Comparison of ENCODE assay signal across 1 mouse cellular context in genomic region chr2:32361437-32361836, GRCm38 (mm10).
TF ChIP-seq lines count a peak whose summit lies in the region.

No protein-coding gene starts in this region.

TF ChIP-seq in myocyte, 11 proteins besides CTCF, POLR2A, EP300 and RAD21:
- TF ChIP-seq USF1 (IDR thresholded peaks at IDR 0.05; ENCODE audit: low read depth) (no peak), POLR2AphosphoS2 (IDR thresholded peaks at IDR 0.05; ENCODE audit: insufficient read length, low read depth) (no peak), MYOG (IDR thresholded peaks at IDR 0.05; ENCODE audit: control insufficient read depth in 1 of 3, insufficient read depth in 1 of 3, insufficient read length in 2 of 3, low read depth in 2 of 3) (no peak), SRF (IDR thresholded peaks at IDR 0.05; ENCODE audit: control insufficient read depth, insufficient read length, low read depth) (no peak), MYOD1 (IDR thresholded peaks at IDR 0.05; ENCODE audit: control insufficient read depth in 1 of 3, insufficient read length in 2 of 3, low read depth in 2 of 3) (no peak), E2F4 (IDR thresholded peaks at IDR 0.05; ENCODE audit: insufficient read depth) (no peak), REST (IDR thresholded peaks at IDR 0.05; ENCODE audit: insufficient read depth, insufficient read length) (no peak), TCF12 (IDR thresholded peaks at IDR 0.05; ENCODE audit: insufficient read depth, poor library complexity, severe bottlenecking) (no peak), MAX (IDR thresholded peaks at IDR 0.05; ENCODE audit: low read depth) (no peak), CEBPB (IDR thresholded peaks at IDR 0.05; ENCODE audit: insufficient read depth, poor library complexity, severe bottlenecking) (no peak), TCF3 (IDR thresholded peaks at IDR 0.05; ENCODE audit: insufficient read length, low read depth) (no peak)
